In genomic region chr9:115547625-115548325, GRCm38 (mm10) we compare ENCODE assay signal across 10 mouse cellular contexts.
A peak's percentile ranks its signal among the peaks of the same experiment; 100 is the strongest.
DNase-seq lines count a peak whose midpoint lies in the region; ATAC-seq and TF ChIP-seq lines count a peak whose summit lies in the region.
"Had no signal": no experiment of that assay in that cellular context is flagged by ENCODE, and none has a peak within 500 bp of the region (broad histone marks: within the 10 kb centered on the region; RNA-seq: fewer than 3 reads in every experiment).

No protein-coding gene starts in this region.

- no peaks in the 10 kb centered on the region for H3K36me3 ChIP-seq in forebrain, embryonic 11.5 days (ENCODE audit: control insufficient read depth, insufficient read depth, low read length)
- no peaks in the 10 kb centered on the region for H3K36me3 ChIP-seq in forebrain, postnatal 0 days (ENCODE audit: insufficient read depth)
- no peaks in the 10 kb centered on the region for H3K36me3 ChIP-seq in intestine, postnatal 0 days (ENCODE audit: control insufficient read depth, insufficient read depth)
- H3K36me3 ChIP-seq: midbrain, embryonic 12.5 days had no signal

- H3K4me3 ChIP-seq in forebrain, embryonic 11.5 days (ENCODE audit: low read depth, low read length) = no peak overlapping the region
- no peak overlapping the region for H3K4me3 ChIP-seq in forebrain, postnatal 0 days (ENCODE audit: low read depth, low read length)
- no peak overlapping the region for H3K4me3 ChIP-seq in intestine, postnatal 0 days (ENCODE audit: low read depth, low read length)
- H3K4me3 ChIP-seq: midbrain, embryonic 12.5 days had no signal

- H3K4me2 ChIP-seq in forebrain, embryonic 11.5 days (ENCODE audit: low read depth, low read length, severe bottlenecking) = no peak overlapping the region
- H3K4me2 ChIP-seq in forebrain, postnatal 0 days (ENCODE audit: low read depth) = no peak overlapping the region
- peak overlapping the region; percentile 55; the same call in 1 of the 2 replicates for H3K4me2 ChIP-seq in intestine, postnatal 0 days (replicated peaks; ENCODE audit: low read depth)
- H3K4me2 ChIP-seq: midbrain, embryonic 12.5 days had no signal

- DNase-seq in forebrain, embryonic 11.5 days (ENCODE audit: low spot score) = no peak
- no peak for DNase-seq in forebrain, postnatal 0 days
- peak; percentile 33 for DNase-seq in urinary bladder, postnatal 25 days (ENCODE audit: low spot score)
- no peak for DNase-seq in urinary bladder, postnatal 10 days (ENCODE audit: low spot score)
- no peak for DNase-seq in gastrocnemius, postnatal 4 days (ENCODE audit: low spot score in 2 of 2)
- no peak for DNase-seq in heart, postnatal 25 days (ENCODE audit: low spot score)
- DNase-seq in gastrocnemius, postnatal 14 days = no peak
- DNase-seq: layer of hippocampus, adult 9-11 months had no signal

- intact Hi-C loops in heart, postnatal 25 days (cut with DNase I) = no loop called here
- intact Hi-C loops in gastrocnemius, postnatal 14 days (cut with DNase I; ENCODE audit: low total_unique reads) = no loop called here

- no peaks in the 10 kb centered on the region for H3K27me3 ChIP-seq in forebrain, embryonic 11.5 days (ENCODE audit: control insufficient read depth, insufficient read depth, low read length)
- no peaks in the 10 kb centered on the region for H3K27me3 ChIP-seq in forebrain, postnatal 0 days (ENCODE audit: insufficient read depth, low read length)
- no peaks in the 10 kb centered on the region for H3K27me3 ChIP-seq in intestine, postnatal 0 days (replicated peaks; ENCODE audit: control insufficient read depth, insufficient read depth, low read length)
- H3K27me3 ChIP-seq: midbrain, embryonic 12.5 days had no signal

- 0 out of 2 replicates have a peak, but pooled peaks have one; percentile 12 for ATAC-seq in forebrain, embryonic 11.5 days (replicated peaks; ENCODE audit: low FRiP score)
- ATAC-seq in forebrain, postnatal 0 days = no peak
- ATAC-seq in intestine, postnatal 0 days = peak; percentile 71

- no peaks in the 10 kb centered on the region for H3K9me3 ChIP-seq in forebrain, embryonic 11.5 days (ENCODE audit: control insufficient read depth, low read length)
- H3K9me3 ChIP-seq in forebrain, postnatal 0 days (ENCODE audit: low read length) = no peaks in the 10 kb centered on the region
- H3K9me3 ChIP-seq in intestine, postnatal 0 days (ENCODE audit: control insufficient read depth) = 0 out of 2 replicates have a peak, but pooled peaks cover 3% of the 10 kb centered on the region
- H3K9me3 ChIP-seq: midbrain, embryonic 12.5 days had no signal

- WGBS in forebrain, embryonic 11.5 days = 68% methylated on average over 8 of the region's 8 CpGs
- 42% methylated on average over 8 of the region's 8 CpGs for WGBS in forebrain, postnatal 0 days
- 46% methylated on average over 8 of the region's 8 CpGs for WGBS in intestine, postnatal 0 days

- no peaks in the 10 kb centered on the region for H3K4me1 ChIP-seq in forebrain, embryonic 11.5 days (replicated peaks; ENCODE audit: control insufficient read depth, insufficient read depth, low read length)
- no peaks in the 10 kb centered on the region for H3K4me1 ChIP-seq in forebrain, postnatal 0 days (ENCODE audit: insufficient read depth)
- 0 out of 2 replicates have a peak, but pooled peaks cover 7% of the 10 kb centered on the region for H3K4me1 ChIP-seq in intestine, postnatal 0 days (replicated peaks; ENCODE audit: control insufficient read depth, insufficient read depth, low read length)

- H3K9ac ChIP-seq in forebrain, embryonic 11.5 days (ENCODE audit: low read length) = no peak overlapping the region
- H3K9ac ChIP-seq in forebrain, postnatal 0 days = no peak overlapping the region
- no peak overlapping the region for H3K9ac ChIP-seq in intestine, postnatal 0 days (ENCODE audit: low read depth, low read length)
- H3K9ac ChIP-seq: midbrain, embryonic 12.5 days had no signal

- no peak overlapping the region for H3K27ac ChIP-seq in forebrain, embryonic 11.5 days (ENCODE audit: low read depth, low read length)
- no peak overlapping the region for H3K27ac ChIP-seq in forebrain, postnatal 0 days (ENCODE audit: low read depth, low read length)
- H3K27ac ChIP-seq in intestine, postnatal 0 days (ENCODE audit: low read depth, low read length) = no peak overlapping the region
- H3K27ac ChIP-seq: midbrain, embryonic 12.5 days had no signal

- no peak for TF ChIP-seq CTCF in forebrain, postnatal 0 days (IDR thresholded peaks at IDR 0.05; ENCODE audit: low read depth)
- TF ChIP-seq CTCF in intestine, postnatal 0 days (IDR thresholded peaks at IDR 0.05; ENCODE audit: low read depth) = no peak
